Mouse (Mus musculus): ENCODE measurements around the gene Olfr1438-ps1.
"Not testable (repeated sequence)": the region's sequence is repeated elsewhere in the genome, so short reads cannot be mapped to it uniquely, and the experiment has no call there.

Olfr1438-ps1 gene

DNA sequence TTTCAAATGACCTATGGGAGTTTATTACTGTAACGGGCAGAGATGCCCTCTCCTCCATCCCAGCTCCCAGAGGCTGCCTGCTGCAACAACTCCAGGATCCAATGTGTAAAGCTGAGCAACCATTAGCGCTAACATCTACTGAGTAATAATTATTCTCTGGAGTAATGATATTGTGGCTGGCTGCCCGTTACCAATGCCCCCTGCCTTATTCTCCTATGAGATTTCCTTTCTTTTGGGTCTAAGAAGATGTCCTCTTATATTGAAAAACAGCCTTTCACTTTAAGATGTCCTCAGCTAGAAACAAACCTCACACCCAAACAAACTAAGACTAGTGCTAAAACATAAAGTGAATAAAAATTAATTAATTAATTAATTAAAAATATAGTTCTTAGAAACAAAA lies at the start of gene Olfr1438-ps1:
Gene Olfr1438-ps1 (minus strand): TSS at position 101 of the 400 bp plus-strand sequence.
- DNase-seq (ENCODE audit: low read depth, low spot score) = no peak

- DNase-seq (ENCODE audit: low read depth, low spot score) = no peak
Measured at GRCm38 (mm10) chr19:12374465-12375025, 38.8 kb upstream of the Olfr1438-ps1 start.

DNA sequence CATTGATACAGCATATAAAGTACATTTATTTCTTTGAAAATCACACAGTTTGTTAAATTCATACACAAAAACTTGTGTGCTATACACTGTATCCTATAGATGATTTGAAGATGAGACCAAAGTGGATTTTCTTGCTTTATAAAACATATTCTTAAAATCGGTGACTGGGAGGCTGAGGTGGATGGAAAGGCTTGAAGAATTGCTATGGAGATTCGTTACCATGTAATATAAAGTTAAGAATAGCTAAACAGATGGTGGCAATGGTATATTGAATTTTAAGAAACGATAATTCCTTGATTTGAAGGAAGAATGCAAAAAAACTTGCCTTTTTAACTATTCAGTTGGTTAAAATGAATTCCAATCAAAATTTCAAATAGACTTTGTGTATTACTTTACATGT lies 37.3 kb upstream of the Olfr1438-ps1 start:
- DNase-seq (ENCODE audit: low read depth, low spot score) = no peak

DNA sequence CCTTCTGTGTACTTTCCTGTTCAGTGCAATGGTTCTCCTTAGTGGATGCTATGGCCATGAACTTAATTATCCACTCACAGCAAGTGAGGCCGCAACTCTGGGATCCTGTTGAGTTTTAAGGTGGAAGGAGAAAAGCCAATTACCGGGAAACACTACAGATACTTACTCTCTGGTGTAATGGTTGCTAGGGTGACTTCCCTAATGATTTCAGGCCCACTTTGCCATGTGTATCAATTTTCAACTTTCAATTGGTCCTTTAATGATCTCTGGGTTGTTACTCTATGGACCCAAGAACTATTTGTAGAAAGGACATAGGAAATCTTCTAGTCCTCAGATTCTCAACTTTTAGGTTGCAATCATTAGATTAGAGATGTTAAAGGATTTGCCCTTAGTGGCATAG lies 10.7 kb downstream of the Olfr1438-ps1 start, which contains the start of gene Olfr1437:
Gene Olfr1437 (minus strand): TSS at position 101 of the 400 bp plus-strand sequence.
- DNase-seq (ENCODE audit: low read depth, low spot score) = no peak

- not testable (repeated sequence) for DNase-seq (ENCODE audit: low read depth, low spot score)
Measured at GRCm38 (mm10) chr19:12299030-12299429, 36.7 kb downstream of the Olfr1438-ps1 start, which contains the start of gene Olfr1436. TSS of gene Olfr1436 (minus strand) at chr19:12299130.

DNA sequence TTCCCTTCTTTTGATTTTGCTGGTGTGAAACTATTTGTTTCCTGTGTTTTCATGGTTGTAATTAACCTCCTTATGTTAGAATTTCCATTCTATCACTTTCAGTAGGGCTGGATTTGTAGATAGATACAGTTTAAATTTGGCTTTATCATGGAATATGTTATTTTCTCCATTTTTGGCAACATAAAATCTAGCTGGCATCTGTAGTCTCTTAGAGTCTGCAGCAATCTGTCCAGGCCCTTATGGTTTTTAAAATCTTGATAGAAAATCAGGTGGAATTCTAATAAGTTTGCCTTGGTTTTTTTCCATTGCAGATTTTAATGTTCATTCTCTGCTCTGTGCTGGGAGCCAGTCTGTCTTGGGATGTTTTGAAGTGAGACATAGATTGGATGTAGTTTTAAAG lies 42.7 kb downstream of the Olfr1438-ps1 start:
- no peak for DNase-seq (ENCODE audit: low read depth, low spot score)

DNA sequence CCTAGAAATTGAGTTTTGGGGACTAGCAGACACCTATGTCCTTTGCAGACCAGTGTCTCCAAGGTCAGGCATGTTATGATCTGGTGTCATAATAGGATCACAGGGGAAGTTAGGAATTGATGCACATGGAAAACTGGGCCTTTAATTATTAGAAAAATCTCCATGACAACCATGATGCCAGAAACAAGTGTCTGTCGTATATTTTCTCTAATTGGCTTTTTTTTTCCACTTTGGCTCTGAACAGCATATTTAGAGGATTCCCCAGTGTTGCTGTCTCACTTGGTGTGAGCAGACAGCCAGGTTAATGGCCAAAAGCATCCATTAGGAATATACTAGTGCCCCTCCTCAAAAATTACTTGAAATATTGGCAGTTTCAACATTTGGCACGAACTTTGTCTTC lies 56.2 kb downstream of the Olfr1438-ps1 start, which contains the start of gene Olfr1434:
Gene Olfr1434 (plus strand): TSS at position 301 of the 400 bp plus-strand sequence.
- DNase-seq (ENCODE audit: low read depth, low spot score) = no peak
